Mouse (Mus musculus) left cerebral cortex, postnatal 10 days (tissue): ENCODE results near the gene Yipf4. TPM values are rescaled to one million over a fixed set of nuclear protein-coding genes. Genes with fewer than 3 reads are reported as not detected.
A peak's percentile ranks its signal among the peaks of the same experiment; 100 is the strongest.

Source experiments
- DNase-seq, 2 experiments: peaks; one replicate each; pipeline ENCODE4 v3.0.0; 2021 to 2022; ENCODE audit warnings: low spot score in 2 of 2, mixed read lengths in 1 of 2; ENCODE audit errors: extremely low spot score in 1 of 2
- intact Hi-C: fragments of 180-260 bp; cut with DNase I; formaldehyde crosslinking; loops from one replicate; pipeline ENCODE4 v1.15.1; 2025
- total RNA-seq, 2 experiments: library from RNA; stranded (reverse); gene quantifications; 2 replicates each; pipeline ENCODE4 v1.2.3; 2021

Gene Yipf4
- total RNA-seq, 2 experiments from 2014 or later: 68.9 to 73.5 TPM

DNA sequence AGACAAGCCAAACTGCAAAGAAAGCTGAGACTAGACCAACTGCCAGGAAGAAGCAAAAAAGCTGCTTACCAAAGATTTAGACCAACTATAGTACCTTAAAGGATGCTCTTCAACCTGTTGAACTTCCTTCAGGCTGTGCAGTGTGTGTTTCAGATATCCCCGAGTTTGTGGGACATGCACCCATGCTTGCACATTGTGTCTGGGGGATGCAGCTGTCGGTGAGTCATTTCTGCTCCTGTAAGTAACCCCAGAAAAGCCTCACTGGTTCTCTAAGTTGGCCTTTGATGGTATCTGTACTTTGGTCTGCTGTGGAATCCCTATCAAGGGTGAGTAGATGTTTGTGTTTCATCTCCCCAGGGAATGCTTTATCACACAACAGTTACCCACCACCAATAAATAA lies 23.0 kb downstream of the Yipf4 start:
- no peak for DNase-seq
- intact Hi-C loops: no loop called here

- no peak for DNase-seq
- intact Hi-C loops: no loop called here
Observed at GRCm38 (mm10) chr17:74522797-74523723, 33.8 kb downstream of the Yipf4 start.

DNA sequence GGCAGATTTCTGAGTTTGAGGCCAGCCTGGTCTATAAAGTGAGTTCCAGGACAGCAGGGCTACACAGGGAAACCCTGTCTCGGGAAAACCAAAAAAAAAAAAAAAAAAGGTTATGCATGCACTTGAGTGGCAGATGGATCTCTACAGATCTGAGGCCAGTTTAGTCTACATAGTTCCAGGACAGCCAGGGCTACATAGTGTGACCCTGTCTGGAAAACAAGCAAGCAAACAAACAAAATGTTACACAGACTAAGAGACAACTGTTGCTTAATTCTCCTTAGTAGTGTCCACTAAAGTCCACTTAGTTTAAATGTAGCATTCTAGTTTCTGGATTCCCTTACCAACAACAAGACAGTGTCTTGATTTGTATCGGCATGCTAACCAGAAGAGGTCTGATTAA lies 36.8 kb downstream of the Yipf4 start:
- intact Hi-C loops: no loop called here
- no peak for DNase-seq

- peak in 1 of 2 experiments; percentile 18 for DNase-seq
Observed at GRCm38 (mm10) chr17:74526806-74527653, 37.7 kb downstream of the Yipf4 start.

GRCm38 (mm10) chr17:74527729-74528607 lies 38.7 kb downstream of the Yipf4 start, which contains the start of gene Birc6:
Gene Birc6, plus strand, starts transcription at chr17:74528295.
- DNase-seq: peak; percentile 100
- intact Hi-C loops: no loop called here

More at GRCm38 (mm10) chr17:74526806-74527653, 37.7 kb downstream of the Yipf4 start:
- intact Hi-C loops: no loop called here

- intact Hi-C loops: no loop called here
- peak; percentile 20 to 83 for DNase-seq
Observed at GRCm38 (mm10) chr17:74528648-74529532, 39.6 kb downstream of the Yipf4 start.

GRCm38 (mm10) chr17:74529533-74529824 lies 40.2 kb downstream of the Yipf4 start:
- intact Hi-C loops: no loop called here
- no peak for DNase-seq

- intact Hi-C loops: no loop called here
- no peak for DNase-seq
Observed at GRCm38 (mm10) chr17:74534971-74535370, 45.7 kb downstream of the Yipf4 start.

GRCm38 (mm10) chr17:74537526-74537925 lies 48.2 kb downstream of the Yipf4 start:
- intact Hi-C loops: no loop called here
- DNase-seq: no peak

GRCm38 (mm10) chr17:74543615-74544014 lies 54.3 kb downstream of the Yipf4 start:
- intact Hi-C loops: no loop called here
- no peak for DNase-seq

Other genes starting within 250 kb of the Yipf4 start
- gene Memo1, start 194.0 kb upstream of the Yipf4 start, total RNA-seq: 10 to 100 TPM; 62.2 to 65.7 TPM
- 10 to 100 TPM; 63.8 to 68.2 TPM for gene Dpy30, start 165.5 kb upstream of the Yipf4 start, total RNA-seq
- 10 to 100 TPM; 73.4 to 78.8 TPM for gene Spast, start 150.5 kb upstream of the Yipf4 start, total RNA-seq
- gene Slc30a6, start 93.9 kb upstream of the Yipf4 start, total RNA-seq: 10 to 100 TPM; 17.4 to 17.5 TPM
- gene Nlrc4, start 30.4 kb upstream of the Yipf4 start, total RNA-seq: under 1 TPM; 0.11 to 0.28 TPM
- 100 to 1,000 TPM; 155 to 161 TPM for gene Birc6, start 38.8 kb downstream of the Yipf4 start, total RNA-seq
- gene Ttc27, start 228.2 kb downstream of the Yipf4 start, total RNA-seq: 10 to 100 TPM; 28.9 to 33.5 TPM